Mouse (Mus musculus) erythroblast, embryonic 14.5 days (primary cell): Measurements from ENCODE around the gene Cycs.

Experiments used
- GATA1 ChIP-seq: IDR thresholded peaks from 2 replicates; pipeline ENCODE4 v1.6.1; 2012; ENCODE audit warnings: low read length, inconsistent platforms, mixed read lengths
- TAL1 ChIP-seq: IDR thresholded peaks from 3 replicates; pipeline ENCODE4 v1.6.1; 2012; ENCODE audit warnings: low read length, inconsistent platforms, mixed read lengths

- TF ChIP-seq GATA1 (no peak), TAL1 (no peak)
These were observed 23.9 kb upstream of the Cycs start for GRCm38 (mm10) chr6:50590234-50590633.
